Mouse (Mus musculus): ENCODE data around the gene Kifc1. TPM values are rescaled to one million over a fixed set of nuclear protein-coding genes. Genes with fewer than 3 reads are reported as not detected.
"Not testable (repeated sequence)": the region's sequence is repeated elsewhere in the genome, so short reads cannot be mapped to it uniquely, and the experiment has no call there.

The Kifc1 gene
- total RNA-seq, 2 experiments from 2014 or later = 0.86 to 1.8 TPM

DNA sequence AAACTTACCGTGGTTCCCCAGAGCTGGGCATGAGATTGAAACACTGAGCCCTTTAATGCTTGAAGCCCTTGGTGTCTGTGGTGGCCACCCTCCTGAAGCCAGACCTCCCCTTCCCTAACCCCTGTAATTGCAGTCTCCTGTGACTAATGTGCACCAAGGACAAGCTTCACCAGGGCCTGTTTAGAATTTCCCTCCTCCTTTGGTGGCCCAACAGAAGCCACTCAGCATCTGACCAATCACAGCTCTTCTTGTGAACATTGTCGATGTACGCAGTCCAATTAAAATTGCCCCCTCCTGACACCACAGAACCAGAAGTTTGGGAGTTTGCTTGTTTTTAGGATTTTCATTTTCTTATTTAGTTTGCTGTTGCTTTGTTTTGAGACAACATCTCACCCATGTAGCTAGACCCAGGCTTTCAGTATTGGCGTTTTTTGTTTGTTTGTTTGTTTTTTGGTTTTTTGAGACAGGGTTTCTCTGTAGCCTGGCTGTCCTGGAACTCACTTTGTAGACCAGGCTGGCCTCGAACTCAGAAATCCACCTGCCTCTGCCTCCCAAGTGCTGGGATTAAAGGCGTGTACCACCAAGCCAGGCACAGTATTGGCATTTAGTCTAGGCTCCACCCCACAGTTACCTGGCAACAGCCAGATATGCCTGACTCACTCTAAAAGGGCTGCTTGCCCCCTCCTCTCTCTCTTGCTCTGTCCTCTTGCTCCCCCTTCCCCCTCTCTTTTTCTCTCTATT is 13.6 kb upstream of the Kifc1 start:
- not testable (repeated sequence) for DNase-seq (ENCODE audit: low spot score in 2 of 2)

DNA sequence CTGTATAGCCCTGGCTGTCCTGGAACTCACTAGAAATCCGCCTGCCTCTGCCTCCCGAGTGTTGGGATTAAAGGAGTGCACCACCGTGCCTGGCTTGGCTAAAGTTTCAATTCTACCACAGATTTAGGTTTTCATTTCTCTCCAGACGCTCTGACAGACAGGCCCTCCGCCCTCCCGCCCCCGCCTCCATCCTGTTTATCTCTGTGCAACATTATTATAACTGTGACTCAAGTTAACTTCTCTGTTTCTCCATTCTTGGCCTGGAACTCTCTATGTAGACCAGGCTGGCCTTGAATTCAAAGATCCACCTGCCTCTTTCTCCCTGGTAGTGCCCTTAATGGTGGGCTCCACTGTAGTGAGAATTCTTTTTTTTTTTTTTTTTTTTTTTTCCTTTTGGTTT is 12.0 kb upstream of the Kifc1 start:
- DNase-seq (ENCODE audit: low spot score in 2 of 2) = no peak

DNA sequence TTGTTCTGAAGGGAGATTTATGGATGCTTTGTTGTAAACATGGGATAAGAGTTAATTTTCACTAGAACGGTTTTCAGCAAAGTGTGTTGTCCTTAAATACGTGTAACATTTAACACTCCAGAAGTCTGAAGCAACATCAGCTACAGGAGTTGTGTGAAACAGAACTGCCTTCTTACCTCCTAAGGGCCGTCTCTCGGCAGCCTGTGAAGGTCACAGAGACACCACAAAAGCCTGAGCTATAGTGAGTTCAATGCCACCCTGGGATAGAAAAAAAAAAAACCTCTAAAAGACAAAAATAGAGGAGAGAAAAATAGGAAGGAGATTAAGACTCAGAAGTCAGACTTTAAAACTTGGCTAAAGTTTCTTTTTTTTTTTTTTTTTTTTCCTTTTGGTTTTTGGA is 11.6 kb upstream of the Kifc1 start:
- DNase-seq (ENCODE audit: low spot score in 2 of 2) = no peak

DNA sequence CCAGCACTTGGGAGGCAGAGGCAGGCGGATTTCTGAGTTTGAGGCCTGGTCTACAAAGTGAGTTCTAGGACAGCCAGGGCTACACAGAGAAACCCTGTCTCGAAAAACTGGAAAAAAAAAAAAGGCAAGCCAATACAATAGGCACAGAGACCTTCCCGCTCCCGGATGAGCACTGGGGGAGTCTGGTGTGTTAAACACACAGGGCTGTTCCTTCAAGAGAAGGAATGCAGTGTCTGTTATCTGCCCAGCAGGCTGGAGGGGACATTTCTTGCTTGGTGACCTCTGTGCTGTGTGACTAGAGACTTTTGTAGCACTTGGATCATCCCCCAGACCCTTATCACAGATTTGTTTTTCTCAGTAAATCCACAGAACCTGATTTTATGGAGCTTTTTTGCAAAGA is 11.2 kb upstream of the Kifc1 start:
- DNase-seq (ENCODE audit: low spot score in 2 of 2) = no peak

DNA sequence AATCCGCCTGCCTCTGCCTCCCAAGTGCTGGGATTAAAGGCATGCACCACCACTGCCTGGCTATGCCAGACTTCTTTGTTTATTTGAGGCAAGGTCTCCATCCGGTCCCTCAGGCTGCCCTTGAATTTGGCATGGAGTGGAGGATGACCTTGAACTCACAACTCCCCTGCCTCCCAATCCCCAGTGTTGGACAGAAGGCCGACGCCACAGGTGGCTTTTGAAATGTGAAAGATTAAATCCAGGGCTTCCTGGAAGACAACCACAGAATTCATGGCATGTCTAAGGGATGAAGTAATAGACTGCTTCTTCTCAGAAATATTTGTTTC is 10.5 kb upstream of the Kifc1 start:
- no peak for DNase-seq (ENCODE audit: low spot score in 2 of 2)

DNA sequence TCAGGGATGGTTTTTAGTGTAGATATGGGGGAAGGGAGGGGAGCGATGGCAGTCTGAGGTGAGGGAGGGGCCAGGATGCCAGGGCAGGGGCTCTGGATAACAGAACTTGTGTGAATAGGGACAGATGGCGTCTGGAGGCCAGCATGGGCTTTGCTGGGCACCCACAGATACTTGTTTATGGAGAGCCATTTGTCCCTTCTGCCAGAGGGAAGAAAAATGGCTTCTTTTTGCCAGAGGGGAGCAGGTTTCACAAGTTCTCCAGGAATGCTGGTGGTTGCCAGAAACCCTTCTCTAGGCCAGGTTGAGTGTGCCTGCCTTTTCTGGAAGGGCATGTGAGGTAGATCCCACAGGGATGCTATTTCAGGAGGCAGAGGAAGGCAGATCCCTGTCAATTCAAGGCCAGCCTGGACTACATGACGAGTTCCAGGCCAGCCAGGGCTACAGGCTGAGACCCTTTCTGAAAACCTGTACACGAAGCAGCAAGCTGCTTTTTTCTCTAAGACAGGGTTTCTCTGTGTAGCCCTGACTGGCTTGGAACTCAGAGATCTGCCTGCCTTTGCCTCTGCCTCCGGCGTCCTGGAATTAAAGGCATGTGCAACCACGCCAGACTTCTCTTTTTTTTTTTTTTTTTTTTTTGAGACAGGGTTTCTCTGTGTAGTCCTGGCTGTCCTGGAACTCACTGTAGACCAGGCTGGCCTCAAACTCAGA is 10.0 kb upstream of the Kifc1 start:
- DNase-seq (ENCODE audit: low spot score in 2 of 2) = no peak

DNA sequence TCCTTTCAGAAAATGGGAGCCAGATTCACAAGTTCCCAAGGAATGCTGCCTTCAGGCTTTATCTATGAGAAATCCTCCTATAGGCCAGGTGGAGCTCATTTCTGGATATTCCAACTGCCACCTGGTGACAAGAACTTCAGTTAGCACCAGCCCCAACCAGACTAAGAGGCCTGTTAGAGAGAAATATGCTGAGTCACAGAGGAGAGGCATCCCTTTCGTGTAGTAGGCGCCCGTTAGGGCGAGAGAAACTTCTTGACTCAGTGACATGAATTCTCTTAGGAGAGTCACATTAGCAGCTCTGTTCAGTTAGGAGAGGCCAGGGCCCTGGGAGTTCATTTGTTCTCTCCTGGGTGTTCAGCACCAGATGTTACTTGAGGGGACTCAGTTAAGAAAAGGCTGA is 9.2 kb upstream of the Kifc1 start:
- DNase-seq (ENCODE audit: low spot score in 2 of 2) = no peak

DNA sequence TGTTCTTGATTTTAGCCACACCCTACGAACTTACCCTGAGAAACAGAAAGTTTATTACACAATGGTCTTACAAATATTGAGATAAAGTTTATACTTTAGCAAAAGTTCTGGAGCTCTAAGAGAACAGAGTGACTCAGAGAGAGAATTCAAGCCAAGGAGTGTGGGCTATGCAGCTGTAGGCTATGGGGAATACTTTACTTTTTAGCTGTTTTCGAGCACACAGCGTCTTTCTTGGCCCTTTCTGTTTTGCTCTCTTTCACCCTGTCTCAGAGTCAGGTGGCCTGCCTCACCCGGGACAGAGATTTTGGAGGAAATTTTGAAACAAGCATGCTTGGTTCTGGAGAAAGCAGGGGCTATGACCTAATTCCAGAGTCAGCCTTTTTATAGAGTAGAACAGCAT is 7.7 kb upstream of the Kifc1 start:
- DNase-seq (ENCODE audit: low spot score in 2 of 2) = not testable (repeated sequence)

DNA sequence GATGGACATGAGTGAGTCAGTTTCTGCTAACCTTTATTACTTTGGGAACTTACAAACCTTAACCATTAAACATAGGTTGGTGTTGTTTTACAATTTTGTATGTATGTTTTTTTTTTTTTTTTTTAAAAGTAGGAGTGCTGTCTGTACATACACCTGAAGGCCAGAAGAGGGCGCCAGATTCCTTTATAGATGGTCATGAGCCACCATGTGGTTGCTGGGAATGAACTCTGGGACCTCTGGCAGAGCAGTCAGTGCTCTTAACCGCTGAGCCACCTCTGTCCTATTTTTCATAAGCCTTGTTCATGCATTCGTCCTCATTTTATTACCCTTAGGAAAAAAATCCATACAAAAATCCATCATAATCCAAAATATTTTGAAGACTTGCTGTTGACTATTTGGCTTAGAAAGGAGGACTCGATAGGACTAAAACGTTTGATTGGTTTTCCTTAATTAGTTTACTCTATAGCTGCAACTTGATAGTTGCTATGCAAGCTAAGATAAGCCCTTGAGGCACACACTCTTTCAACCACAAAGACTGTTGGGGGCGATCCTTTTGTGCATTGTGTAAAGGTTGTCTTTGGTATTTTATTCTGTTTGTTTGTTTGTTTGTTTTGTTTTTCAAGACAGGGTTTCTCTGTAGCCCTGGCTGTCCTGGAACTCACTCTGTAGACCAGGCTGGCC is 6.8 kb upstream of the Kifc1 start:
- no peak for DNase-seq (ENCODE audit: low spot score in 2 of 2)

DNA sequence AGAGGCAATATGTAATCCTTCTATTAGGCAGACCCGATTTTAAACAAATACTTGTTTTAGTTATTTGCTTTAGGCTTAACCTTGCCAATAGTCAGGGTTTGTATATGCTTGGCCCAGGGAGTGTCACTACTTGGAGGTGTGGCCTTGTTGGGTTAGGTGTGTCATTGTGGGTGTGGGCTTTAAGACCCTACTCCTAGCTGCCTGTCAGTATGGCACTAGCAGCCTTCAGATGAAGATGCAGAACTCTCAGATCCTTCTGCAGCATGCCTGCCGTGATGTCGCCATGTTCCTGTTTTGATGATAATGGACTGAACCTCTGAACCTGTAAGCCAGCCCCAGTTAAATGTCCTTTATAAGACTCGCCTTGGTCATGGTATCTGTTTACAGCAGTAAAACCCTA is 2.5 kb upstream of the Kifc1 start:
- not testable (repeated sequence) for DNase-seq (ENCODE audit: low spot score in 2 of 2)

DNA sequence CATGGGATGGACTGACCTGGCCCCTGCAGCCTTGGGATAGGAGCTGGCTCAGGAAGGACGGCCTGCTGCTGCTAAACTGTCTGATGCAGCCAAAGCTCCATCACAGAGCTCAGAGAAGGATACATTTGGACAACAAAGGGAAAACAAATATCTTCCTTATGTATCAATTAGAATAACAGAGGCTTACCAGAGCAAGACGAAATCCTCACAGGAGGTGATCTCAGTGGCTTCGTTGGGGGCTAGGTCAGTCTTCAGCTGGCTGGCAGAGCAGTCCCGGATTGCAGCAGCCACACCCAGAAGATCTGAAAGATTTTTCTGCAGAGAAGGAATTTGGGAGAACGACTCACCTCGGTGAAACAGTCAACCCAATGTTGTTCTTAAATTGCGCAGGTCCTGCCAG is 2.0 kb upstream of the Kifc1 start:
- DNase-seq (ENCODE audit: low spot score in 2 of 2) = no peak

DNA sequence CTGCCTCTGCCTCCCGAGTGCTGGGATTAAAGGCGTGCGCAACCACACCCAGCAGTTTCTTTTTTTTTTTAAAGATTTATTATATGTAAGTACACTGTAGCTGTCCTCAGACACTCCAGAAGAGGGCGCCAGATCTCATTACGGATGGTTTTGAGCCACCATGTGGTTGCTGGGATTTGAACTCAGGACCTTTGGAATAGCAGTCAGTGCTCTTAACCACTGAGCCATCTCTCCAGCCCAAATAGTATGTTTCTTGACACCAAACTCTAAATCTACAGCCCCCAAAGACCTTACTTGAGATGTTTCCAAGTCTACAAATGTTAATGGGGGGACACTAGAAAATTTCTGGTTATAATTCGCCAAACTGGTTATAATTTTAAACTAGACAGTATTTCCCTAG is 1.4 kb upstream of the Kifc1 start:
- not testable (repeated sequence) for DNase-seq (ENCODE audit: low spot score in 2 of 2)

DNA sequence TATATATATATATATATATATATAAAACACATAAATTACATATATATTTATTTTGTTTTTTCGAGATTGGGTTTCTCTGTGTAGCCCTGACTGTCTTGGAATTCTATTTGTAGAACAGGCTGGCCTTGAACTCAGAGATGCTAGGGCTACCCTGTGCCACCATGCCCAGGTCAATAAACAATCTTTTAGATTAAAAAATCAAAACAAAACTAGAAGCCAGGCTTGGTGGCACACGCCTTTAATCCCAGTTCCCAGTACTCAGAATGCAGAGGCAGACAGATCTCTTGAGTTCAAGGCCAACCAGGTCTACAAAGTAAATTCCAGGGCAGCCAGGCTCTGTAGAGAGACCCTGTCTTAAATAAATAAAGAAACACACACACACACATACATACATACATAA is 896 bp upstream of the Kifc1 start:
- DNase-seq (ENCODE audit: low spot score in 2 of 2) = no peak

DNA sequence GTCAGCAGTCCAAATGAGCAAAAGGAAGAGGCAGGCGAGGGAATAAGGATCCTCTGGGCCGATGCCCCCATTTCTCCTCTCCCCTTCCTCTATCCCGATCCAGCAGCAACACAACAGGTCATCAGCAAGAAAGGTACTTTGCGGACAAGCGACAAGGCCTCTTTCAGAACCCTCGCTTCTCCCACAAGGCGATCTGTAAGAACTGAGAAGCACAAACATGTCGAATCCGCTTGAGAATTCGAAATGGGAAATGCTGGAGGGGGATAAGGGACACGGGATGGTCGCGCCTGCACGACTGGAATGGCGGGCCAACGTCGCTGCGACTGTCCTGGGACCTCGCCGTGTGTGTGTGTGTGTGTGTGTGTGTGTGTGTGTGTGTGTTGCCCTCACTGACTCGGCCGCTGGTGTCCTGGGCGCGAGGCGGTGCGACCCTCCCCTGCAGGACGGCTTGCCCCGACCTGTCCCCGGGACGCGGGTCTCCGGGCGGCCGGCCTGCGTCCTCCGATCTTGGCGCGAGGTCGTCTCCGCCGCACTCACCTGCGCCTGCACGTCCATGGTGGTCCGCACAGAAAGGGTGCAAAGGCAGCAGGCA is 424 bp downstream of the Kifc1 start:
- not testable (repeated sequence) for DNase-seq (ENCODE audit: low spot score in 2 of 2)

DNA sequence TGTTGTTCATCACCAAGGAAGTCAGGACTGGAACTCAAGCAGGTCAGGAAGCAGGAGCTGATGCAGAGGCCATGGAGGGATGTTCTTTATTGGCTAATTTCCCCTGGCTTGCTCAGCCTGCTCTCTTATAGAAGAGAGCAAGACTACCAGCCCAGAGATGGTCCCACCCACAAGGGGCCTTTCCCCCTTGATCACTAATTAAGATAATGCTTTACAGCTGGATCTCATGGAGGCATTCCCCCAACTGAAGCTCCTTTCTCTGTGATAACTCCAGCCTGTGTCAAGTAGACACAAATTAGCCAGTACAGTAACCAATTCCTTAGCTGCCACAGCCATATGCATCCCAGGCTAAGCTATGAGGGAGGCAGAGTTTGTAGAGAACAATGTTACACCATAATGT is 2.2 kb downstream of the Kifc1 start:
- not testable (repeated sequence) for DNase-seq (ENCODE audit: low spot score in 2 of 2)

DNA sequence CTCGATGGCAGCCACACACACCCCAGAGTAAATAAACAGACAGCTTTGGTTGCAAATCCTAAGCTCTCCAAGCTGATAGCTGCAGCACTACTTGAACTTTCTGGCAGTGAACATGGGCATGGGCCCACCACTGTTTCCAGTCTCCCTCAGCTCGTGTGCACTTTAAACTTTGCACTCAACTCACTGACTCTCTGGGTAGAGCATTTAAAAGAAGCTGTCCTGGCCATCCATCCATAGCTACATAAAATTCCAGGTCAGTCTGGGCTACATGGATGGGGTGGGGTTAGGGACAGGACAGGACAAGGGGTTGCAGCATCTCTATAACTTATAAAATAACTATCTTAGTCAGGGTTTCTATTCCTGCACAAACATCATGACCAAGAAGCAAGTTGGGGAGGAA is 2.7 kb downstream of the Kifc1 start:
- DNase-seq (ENCODE audit: low spot score in 2 of 2) = not testable (repeated sequence)

DNA sequence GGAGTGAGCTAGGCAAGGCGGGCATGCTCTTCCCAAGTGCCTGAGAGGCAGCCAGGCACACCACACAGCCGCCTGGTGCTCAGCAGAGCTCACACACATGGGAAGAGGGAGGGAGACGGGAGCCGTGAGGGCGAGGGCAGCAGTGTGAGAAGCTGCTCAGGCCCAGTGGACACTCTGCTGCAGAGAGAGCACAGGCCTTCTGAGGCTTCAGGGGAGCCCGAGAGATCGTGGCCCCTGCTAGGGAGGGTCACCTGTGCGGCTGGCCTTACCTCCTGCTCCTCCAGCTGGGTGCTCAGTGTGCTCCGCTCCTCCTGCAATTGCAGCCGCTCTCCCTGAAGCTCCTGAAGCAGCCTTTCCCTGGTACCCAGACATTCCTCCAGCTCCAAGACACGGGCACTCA is 6.1 kb downstream of the Kifc1 start:
- not testable (repeated sequence) for DNase-seq (ENCODE audit: low spot score in 2 of 2)

DNA sequence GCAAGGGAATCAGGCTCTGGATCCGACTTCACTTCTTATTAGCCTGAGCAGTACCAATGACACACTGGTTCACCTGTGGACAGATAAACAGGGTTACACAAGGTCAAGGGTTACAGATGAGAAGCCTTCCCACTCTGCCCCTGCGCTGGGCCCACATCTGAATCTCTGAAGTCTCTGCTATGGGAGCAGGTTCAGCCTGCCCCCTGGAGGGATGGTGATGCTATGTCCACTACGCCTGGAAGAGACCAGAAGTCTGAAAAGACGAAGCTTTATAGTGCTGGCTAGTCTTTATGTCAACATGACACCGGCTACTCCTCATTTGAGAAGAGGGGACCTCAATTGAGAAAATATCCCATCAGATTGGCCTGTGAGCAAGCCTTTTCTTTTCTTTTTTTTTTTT is 14.7 kb downstream of the Kifc1 start:
- not testable (repeated sequence) for DNase-seq (ENCODE audit: low spot score in 2 of 2)

DNA sequence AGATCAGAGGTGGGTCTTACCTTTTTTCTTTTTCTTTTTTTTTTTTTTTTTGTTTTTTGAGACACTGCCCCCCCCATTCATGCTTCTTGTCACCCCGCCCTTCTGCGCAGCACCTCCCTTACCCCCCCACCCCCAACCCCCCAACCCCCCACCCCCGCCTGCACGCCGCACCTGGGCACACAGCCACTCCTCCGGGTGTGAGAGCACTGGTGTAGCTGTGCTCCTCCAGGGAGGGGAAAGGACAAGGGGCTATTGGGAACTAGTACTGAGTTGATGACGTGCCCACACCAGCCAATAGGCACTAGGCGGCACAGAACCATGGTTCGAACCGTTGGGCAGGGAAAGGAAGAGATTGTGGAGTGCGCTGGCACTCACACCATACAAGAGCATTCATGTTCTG is 16.1 kb downstream of the Kifc1 start:
- DNase-seq (ENCODE audit: low spot score in 2 of 2) = no peak

DNA sequence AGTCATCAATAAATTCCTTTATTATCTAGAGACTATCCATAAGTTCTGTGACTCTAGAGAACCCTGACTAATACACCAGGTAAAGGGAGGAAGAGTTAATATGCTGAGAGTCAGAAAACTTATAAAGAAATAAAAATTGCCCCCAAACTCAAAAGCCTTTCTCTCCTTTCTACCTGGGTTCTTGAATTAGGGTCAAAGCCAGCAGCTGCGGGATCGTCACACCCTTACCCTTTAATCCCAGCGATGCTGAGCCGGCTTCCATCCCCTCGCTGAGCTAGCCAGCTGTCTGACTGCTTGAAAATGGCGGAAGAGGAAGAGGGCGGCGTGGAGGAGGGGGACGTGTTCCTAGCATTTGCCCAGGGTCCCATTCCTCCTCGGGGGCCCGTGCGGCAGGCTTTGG is 16.9 kb downstream of the Kifc1 start, which contains the start of gene Gm7029:
TSS of gene Gm7029 (plus strand) at position 301 of the 400 bp plus-strand sequence.
- DNase-seq (ENCODE audit: low spot score in 2 of 2) = not testable (repeated sequence)

DNA sequence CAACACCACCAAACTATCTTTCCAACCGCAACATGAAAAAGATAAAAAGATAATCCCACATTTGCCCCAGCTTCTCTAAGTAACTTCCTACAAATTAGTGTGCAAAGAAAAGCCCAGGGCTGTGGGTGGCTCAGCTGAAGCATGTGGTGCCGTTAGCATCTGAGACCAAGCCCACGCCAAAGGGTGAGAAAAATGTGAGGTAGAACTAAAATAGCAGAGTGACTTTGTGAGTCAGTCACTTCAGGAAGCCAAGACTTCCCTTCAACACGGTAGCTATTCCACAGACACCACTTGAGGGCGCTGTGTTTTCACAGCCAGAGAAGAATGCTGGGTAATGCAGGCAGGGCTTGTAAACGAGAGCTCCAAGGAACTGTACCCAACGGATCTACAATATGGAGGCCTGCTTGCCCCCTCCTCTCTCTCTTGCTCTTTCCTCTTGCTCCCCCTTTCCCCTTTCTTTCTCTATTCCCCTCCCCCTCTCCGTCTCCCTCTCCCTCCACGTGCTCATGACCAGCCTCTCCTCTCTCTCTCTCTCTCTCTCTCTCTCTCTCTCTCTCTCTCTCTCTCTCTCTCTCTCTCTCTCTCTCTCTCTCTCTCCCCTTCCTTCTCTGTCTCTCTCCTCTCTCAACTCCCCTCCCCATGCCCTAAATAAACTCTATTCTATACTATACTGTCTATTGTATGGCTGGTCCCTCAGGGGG is 25.0 kb downstream of the Kifc1 start:
- peak; percentile 40 to 56 for DNase-seq (ENCODE audit: low spot score in 2 of 2)

Data from adrenal gland, adult 18-20 months (tissue).